Mouse (Mus musculus) megakaryocyte, embryonic 14.5 days (primary cell): ENCODE measurements around the gene Gm4858.

Experiments
- FLI1 ChIP-seq: IDR thresholded peaks from 2 replicates; pipeline ENCODE4 v1.6.1; 2012; ENCODE audit warnings: low read length, inconsistent platforms, mixed read lengths
- GATA1 ChIP-seq: IDR thresholded peaks from 3 replicates; pipeline ENCODE4 v1.6.1; 2012; ENCODE audit warnings: mixed read lengths, low read length, inconsistent platforms, borderline replicate concordance

- TF ChIP-seq GATA1 (no peak), FLI1 (no peak)
These were observed 50.5 kb downstream of the Gm4858 start for GRCm38 (mm10) chr3:93119101-93119500.
